ENCODE assay signal across 8 mouse cellular contexts in the genomic region with DNA sequence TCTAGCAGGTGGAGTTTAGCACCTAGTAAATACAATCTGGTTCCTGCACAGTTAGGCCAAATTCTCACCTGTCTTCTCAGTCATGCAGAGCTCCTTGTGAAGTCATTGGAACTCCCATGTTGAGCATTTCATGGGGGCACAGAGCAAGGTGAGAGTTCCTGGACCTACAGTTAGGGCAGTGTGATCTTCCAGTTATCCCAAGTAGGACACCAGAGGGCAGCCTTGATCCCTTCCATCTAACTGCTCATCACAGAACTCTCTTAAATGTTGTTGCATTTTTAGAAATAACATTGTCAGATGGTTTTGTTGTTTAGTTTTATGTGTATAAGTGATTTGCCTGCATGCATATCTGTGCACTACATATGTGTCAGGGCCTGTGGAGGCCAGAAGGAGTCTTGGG. TPM values are rescaled to one million over a fixed set of nuclear protein-coding genes. Genes with fewer than 3 reads are reported as not detected.
DNase-seq lines count a peak whose midpoint lies in the region; ATAC-seq and TF ChIP-seq lines count a peak whose summit lies in the region.

No protein-coding gene starts in this region.

- peak; percentile 80 for TF ChIP-seq CTCF in layer of hippocampus, adult 2 months (conservative IDR thresholded peaks at IDR 0.05)
- TF ChIP-seq CTCF in stomach, postnatal 0 days (IDR thresholded peaks at IDR 0.05; ENCODE audit: low read depth) = peak; percentile 70

- H3K9ac ChIP-seq in stomach, postnatal 0 days (ENCODE audit: low read length) = no peak overlapping the region

- peaks cover 3% of the 10 kb centered on the region; the same call in 1 of the 2 replicates for H3K36me3 ChIP-seq in stomach, postnatal 0 days (ENCODE audit: control insufficient read depth, insufficient read depth, low read length)

- ATAC-seq in stomach, postnatal 0 days (ENCODE audit: low FRiP score, low TSS enrichment) = no peak

- TF ChIP-seq EP300 in stomach, postnatal 0 days (optimal IDR thresholded peaks at IDR 0.05) = no peak

- H3K9me3 ChIP-seq in stomach, postnatal 0 days (ENCODE audit: control insufficient read depth, low read length) = no peaks in the 10 kb centered on the region

- H3K27me3 ChIP-seq in stomach, postnatal 0 days (ENCODE audit: control insufficient read depth, insufficient read depth, low read length) = no peaks in the 10 kb centered on the region

- H3K4me1 ChIP-seq in stomach, postnatal 0 days (replicated peaks; ENCODE audit: control insufficient read depth, insufficient read depth) = no peaks in the 10 kb centered on the region

- H3K4me2 ChIP-seq in stomach, postnatal 0 days (replicated peaks; ENCODE audit: low read depth) = no peak overlapping the region

- H3K27ac ChIP-seq in layer of hippocampus, adult 2 months = no peak overlapping the region
- H3K27ac ChIP-seq in stomach, postnatal 0 days (replicated peaks) = no peak overlapping the region

- peak; percentile 23 for DNase-seq in adrenal gland, postnatal 14 days
- no peak for DNase-seq in adrenal gland, postnatal 4 days (ENCODE audit: low spot score in 2 of 2)
- DNase-seq in layer of hippocampus, adult 2 months (ENCODE audit: low spot score in 2 of 2) = no peak
- no peak for DNase-seq in layer of hippocampus, adult 8-10 months (ENCODE audit: low spot score in 2 of 2)
- peak; percentile 47 for DNase-seq in NIH3T3 (ENCODE audit: low read depth)
- peak; percentile 29 for DNase-seq in induced T-regulatory cell, adult 2 months (ENCODE audit: low read depth)
- no peak for DNase-seq in stomach, postnatal 0 days (ENCODE audit: low spot score)
- no peak for DNase-seq in testis, postnatal 10 days (ENCODE audit: low spot score)

- H3K4me3 ChIP-seq in layer of hippocampus, adult 2 months = no peak overlapping the region
- H3K4me3 ChIP-seq in stomach, postnatal 0 days (ENCODE audit: low read depth, low read length) = no peak overlapping the region

RNA-seq across cellular contexts. Expression of gene Utp14b, which starts 29.0 kb away (rescaled TPM):
- 3.1 and 3.6 TPM in 2 replicates for total RNA-seq in adrenal gland, postnatal 14 days (2021)
- 1 to 10 TPM; 4.7 to 6.1 TPM for total RNA-seq in adrenal gland, postnatal 4 days (2021)
- 10 to 100 TPM; 21.6 to 28.7 TPM for total RNA-seq in layer of hippocampus, adult 2 months (2021)
- 10 to 100 TPM; 19.6 to 33.4 (median 22.8) TPM for total RNA-seq in layer of hippocampus, adult 8-10 months (2022)
- polyA plus RNA-seq in stomach, postnatal 0 days (2015; fragmentation: Nextera tagmentation; extraction: Ambion mirVana) = 1.3 TPM in 2 replicates

RNA-seq across cellular contexts. Expression of gene Acsl3, which starts 29.2 kb away (rescaled TPM):
- total RNA-seq in adrenal gland, postnatal 14 days (2021) = 11.9 and 15.6 TPM in 2 replicates
- 10 to 100 TPM; 17.9 to 19.7 TPM for total RNA-seq in adrenal gland, postnatal 4 days (2021)
- total RNA-seq in layer of hippocampus, adult 2 months (2021) = 100 to 1,000 TPM; 186 to 188 TPM
- 100 to 1,000 TPM; 163 to 191 (median 171) TPM for total RNA-seq in layer of hippocampus, adult 8-10 months (2022)
- polyA plus RNA-seq in stomach, postnatal 0 days (2015; fragmentation: Nextera tagmentation; extraction: Ambion mirVana) = 36.9 and 37.7 TPM in 2 replicates

Comparison
In these comparisons a context has a peak if more than half of its experiments do, and no peak if none do; other contexts are left out.
1. DNase-seq: peak in adrenal gland, postnatal 14 days (single experiment), NIH3T3 (single experiment) and induced T-regulatory cell, adult 2 months (single experiment); none in adrenal gland, postnatal 4 days (0 of 2), layer of hippocampus, adult 2 months (0 of 2), layer of hippocampus, adult 8-10 months (0 of 2), stomach, postnatal 0 days (single experiment) and testis, postnatal 10 days (single experiment).